Mouse (Mus musculus) T-cell, adult 66 days (primary cell): ENCODE results near the gene Gsn. TPM values are rescaled to one million over a fixed set of nuclear protein-coding genes. Genes with fewer than 3 reads are reported as not detected.

ENCODE experiments used
- total RNA-seq, 2 experiments: library from RNA; stranded (reverse); gene quantifications; 3 replicates in 1 of 2; 4 replicates in 1 of 2; pipeline ENCODE4 v1.2.4; 2023

Gsn gene
- total RNA-seq: 10 to 100 TPM; 16.6 to 17.0 TPM

GRCm38 (mm10) chr2:35255885-35256833 lies at the start of gene Gsn:
Gsn (plus strand) TSS chr2:35256380.

DNA sequence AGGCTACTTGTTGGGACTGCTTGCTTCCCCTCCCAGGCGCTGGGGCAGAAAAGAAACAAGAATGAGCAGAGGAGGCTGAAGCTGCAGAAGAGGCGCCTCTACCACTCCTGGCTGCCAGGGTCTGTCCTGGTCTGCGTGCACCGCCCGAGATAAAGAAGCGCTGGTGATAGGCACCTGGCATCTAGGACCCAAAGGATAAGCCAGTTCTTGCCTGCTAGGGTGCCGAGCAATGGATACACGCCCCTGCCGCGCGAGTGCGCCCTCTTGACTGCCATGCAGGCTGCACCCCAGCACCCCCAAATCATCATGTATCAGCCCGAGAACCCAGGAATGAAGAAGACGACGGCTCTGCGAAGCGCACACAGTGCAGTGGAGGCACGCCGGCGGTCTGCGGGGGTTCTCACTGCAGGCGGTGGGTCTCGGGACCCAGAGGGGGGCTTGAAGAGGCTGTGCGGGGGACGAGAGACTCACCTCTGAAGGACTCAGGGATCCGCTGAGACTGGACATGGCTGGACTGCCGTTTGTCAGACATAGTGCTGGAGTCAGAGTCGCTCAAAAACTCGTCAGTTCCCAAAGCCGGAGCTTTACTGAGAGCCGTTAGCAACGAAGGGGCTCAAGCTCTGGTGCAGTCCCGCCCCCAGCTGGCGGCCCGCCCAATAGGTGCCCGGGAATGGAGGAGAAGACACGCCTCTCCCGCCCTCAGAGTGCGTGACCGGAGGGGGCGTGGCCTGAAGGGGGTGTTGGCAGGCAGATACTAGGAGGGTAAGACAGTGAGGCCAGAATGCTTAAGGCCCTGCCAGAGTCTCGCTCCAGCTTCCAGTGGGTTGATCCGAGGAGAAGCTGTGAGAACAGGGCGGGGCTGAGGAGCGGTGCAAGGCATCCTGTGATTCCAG lies 80.5 kb downstream of the Gsn start, which contains the start of gene Stom:
Gene Stom (minus strand): TSS at position 589 of the 893 bp plus-strand sequence.

Other genes starting within 250 kb of the Gsn start
- gene Hc, start 194.9 kb upstream of the Gsn start, total RNA-seq: not detected
- gene AI182371, start 154.8 kb upstream of the Gsn start, total RNA-seq: 1 to 10 TPM; 1.7 to 2.8 TPM
- 100 to 1,000 TPM; 132 TPM for gene Cntrl, start 146.9 kb upstream of the Gsn start, total RNA-seq
- 100 to 1,000 TPM; 161 to 166 TPM for gene Rab14, start 55.3 kb upstream of the Gsn start, total RNA-seq
- 1 to 10 TPM in 1 of 2 experiments, under 1 TPM in 1; 0.92 to 2.7 TPM for gene Stom, start 80.6 kb downstream of the Gsn start, total RNA-seq
- not detected for gene 4930568D16Rik, start 111.3 kb downstream of the Gsn start, total RNA-seq
- not detected for gene 4930402F06Rik, start 140.8 kb downstream of the Gsn start, total RNA-seq
- 10 to 100 TPM; 12.1 to 18.0 TPM for gene Ggta1, start 206.9 kb downstream of the Gsn start, total RNA-seq